Mouse (Mus musculus) neural tube, embryonic 15.5 days (tissue): ENCODE results near the gene Haus6. TPM values are rescaled to one million over a fixed set of nuclear protein-coding genes. Genes with fewer than 3 reads are reported as not detected.
A peak's percentile ranks its signal among the peaks of the same experiment; 100 is the strongest.
"Not testable (repeated sequence)": the region's sequence is repeated elsewhere in the genome, so short reads cannot be mapped to it uniquely, and the experiment has no call there.

Source experiments
- ATAC-seq: fragments of 200-750 bp; cut with Nextera tagmentation; 2 replicates; pipeline ENCODE4 v1.8.0; 2017; ENCODE audit warnings: mild to moderate bottlenecking, moderate TSS enrichment, moderate library complexity; ENCODE audit not compliant: low FRiP score
- H3K27ac ChIP-seq: fragments of 300-500 bp; sonication (generic); replicated peaks from 2 replicates; pipeline ENCODE4 v1.5.1; 2015; ENCODE audit warnings: mild to moderate bottlenecking, inconsistent platforms
- H3K27me3 ChIP-seq: fragments of 300-500 bp; sonication (generic); replicated peaks from 2 replicates; pipeline ENCODE4 v1.6.1; 2015; ENCODE audit warnings: inconsistent platforms
- H3K36me3 ChIP-seq: fragments of 300-500 bp; sonication (generic); 2 replicates; pipeline ENCODE4 v1.6.1; 2015; ENCODE audit warnings: inconsistent platforms
- H3K4me1 ChIP-seq: fragments of 300-500 bp; sonication (generic); 2 replicates; pipeline ENCODE4 v1.6.1; 2015; ENCODE audit warnings: inconsistent platforms
- H3K4me2 ChIP-seq: fragments of 300-500 bp; sonication (generic); 2 replicates; pipeline ENCODE4 v1.6.1; 2015; ENCODE audit warnings: inconsistent platforms, mild to moderate bottlenecking, moderate library complexity
- H3K4me3 ChIP-seq: fragments of 300-500 bp; sonication (generic); replicated peaks from 2 replicates; pipeline ENCODE4 v1.5.1; 2015; ENCODE audit warnings: mild to moderate bottlenecking, inconsistent platforms
- H3K9ac ChIP-seq: fragments of 300-500 bp; sonication (generic); replicated peaks from 2 replicates; pipeline ENCODE4 v1.6.1; 2015; ENCODE audit warnings: mild to moderate bottlenecking, inconsistent platforms
- H3K9me3 ChIP-seq: fragments of 300-500 bp; sonication (generic); replicated peaks from 2 replicates; pipeline ENCODE4 v1.6.1; 2016; ENCODE audit warnings: inconsistent platforms
- WGBS: fragments of 180-500 bp; shearing (Covaris S2); methylation state at CpG from one replicate; pipeline ENCODE4 v1.1.7; 2015; ENCODE audit warnings: mixed read lengths; 5-methylcytosine and 5-hydroxymethylcytosine counted together
- polyA plus RNA-seq: library from polyadenylated mRNA; unstranded; fragments of >200 nt; fragmentation: Nextera tagmentation; extraction: Ambion mirVana; gene quantifications from 2 replicates; pipeline ENCODE4 v1.2.1, GENCODE M21; 2015

The Haus6 gene
- polyA plus RNA-seq, 1 experiment from 2014 or later, result 5.9 TPM

GRCm38 (mm10) chr4:86622532-86622931 is 10.7 kb upstream of the Haus6 start:
- not testable (repeated sequence) for H3K4me1 ChIP-seq, H3K27ac ChIP-seq, H3K36me3 ChIP-seq, ATAC-seq, H3K27me3 ChIP-seq, H3K4me2 ChIP-seq, H3K4me3 ChIP-seq, H3K9me3 ChIP-seq, H3K9ac ChIP-seq
- 100% methylated on average over 1 of the region's 1 CpGs for WGBS

DNA sequence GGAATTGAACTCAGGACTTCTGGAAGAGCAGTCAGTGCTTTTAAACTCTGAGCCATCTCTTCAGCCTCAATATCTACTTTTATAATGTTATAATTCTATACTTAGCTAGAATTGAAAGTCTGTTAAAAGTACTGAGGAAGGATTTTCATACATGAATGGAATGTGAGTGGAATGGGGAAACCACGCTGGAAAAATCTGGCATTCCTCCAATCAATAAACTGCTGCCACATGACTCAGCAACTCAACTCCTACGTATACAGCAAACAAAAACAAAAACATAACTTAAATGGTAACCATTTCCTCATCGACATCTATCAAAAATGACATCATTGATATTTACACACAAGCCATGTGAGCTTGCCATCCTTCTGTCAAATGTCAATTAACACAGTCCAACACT is 10.3 kb upstream of the Haus6 start:
- Histone ChIP-seq H3K4me1 (no peaks in the 10 kb centered on the region), H3K4me2 (no peak overlapping the region), H3K36me3 (no peaks in the 10 kb centered on the region), H3K9ac (no peak overlapping the region), H3K27ac (no peak overlapping the region), H3K27me3 (no peaks in the 10 kb centered on the region), H3K4me3 (no peak overlapping the region), H3K9me3 (no peaks in the 10 kb centered on the region)
- WGBS, result 75% methylated on average over 3 of the region's 3 CpGs
- no peak for ATAC-seq

DNA sequence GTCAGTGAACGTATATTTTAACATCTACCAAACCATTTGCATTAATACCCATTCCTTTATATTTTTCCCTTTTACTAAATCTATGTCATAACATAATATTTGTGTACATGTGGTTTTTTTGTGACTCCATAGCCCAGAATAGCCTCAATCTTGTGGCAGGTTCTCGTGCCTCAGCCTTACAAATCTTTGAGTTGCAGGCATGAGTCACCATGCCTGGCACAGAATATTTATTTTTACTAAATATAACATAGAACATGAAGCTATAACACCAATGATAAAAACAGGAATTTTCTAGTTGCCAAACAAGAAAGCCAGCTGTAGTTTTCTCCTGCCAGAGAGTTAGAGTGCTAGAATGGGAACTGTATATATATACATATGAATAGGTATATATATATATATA is 8.7 kb upstream of the Haus6 start:
- no peak overlapping the region for H3K4me2 ChIP-seq
- H3K27me3 ChIP-seq, result no peaks in the 10 kb centered on the region
- ATAC-seq, result no peak
- 66% methylated on average over 2 of the region's 2 CpGs for WGBS
- no peak overlapping the region for H3K27ac ChIP-seq
- no peaks in the 10 kb centered on the region for H3K36me3 ChIP-seq
- no peaks in the 10 kb centered on the region for H3K9me3 ChIP-seq
- H3K4me1 ChIP-seq, result no peaks in the 10 kb centered on the region
- no peak overlapping the region for H3K4me3 ChIP-seq
- H3K9ac ChIP-seq, result no peak overlapping the region

DNA sequence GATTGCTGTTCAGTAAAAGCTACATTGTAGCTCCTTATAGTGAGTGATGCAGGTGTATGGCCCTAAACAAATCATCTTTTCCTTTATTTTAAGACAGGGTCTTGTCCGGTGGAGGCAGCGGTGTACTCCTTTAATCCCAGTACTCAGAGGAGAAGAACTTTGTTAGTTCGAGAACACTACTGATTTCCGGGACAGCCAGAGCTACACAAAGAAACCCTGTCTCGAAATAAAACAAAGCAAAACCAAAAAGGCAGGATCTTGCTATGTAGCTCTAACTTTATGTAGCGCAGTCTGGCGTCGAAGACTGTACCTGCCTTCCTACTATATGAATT is 400 bp upstream of the Haus6 start:
- Histone ChIP-seq H3K4me3 (peak overlapping the region; percentile 87), H3K36me3 (no peaks in the 10 kb centered on the region), H3K9ac (peak overlapping the region; percentile 50), H3K4me1 (peaks cover 19% of the 10 kb centered on the region), H3K9me3 (no peaks in the 10 kb centered on the region), H3K27me3 (no peaks in the 10 kb centered on the region), H3K4me2 (peak overlapping the region; percentile 85), H3K27ac (peak overlapping the region; percentile 81)
- ATAC-seq, result no peak; the same call in 1 of the 2 replicates
- WGBS, result 39% methylated on average over 8 of the region's 8 CpGs

GRCm38 (mm10) chr4:86591304-86591703 is 20.6 kb downstream of the Haus6 start:
- H3K9me3 ChIP-seq, result no peaks in the 10 kb centered on the region
- ATAC-seq, result no peak
- no peak overlapping the region for H3K4me2 ChIP-seq
- no peaks in the 10 kb centered on the region for H3K27me3 ChIP-seq
- H3K4me1 ChIP-seq, result no peaks in the 10 kb centered on the region
- peaks cover 16% of the 10 kb centered on the region for H3K36me3 ChIP-seq
- no peak overlapping the region for H3K4me3 ChIP-seq
- no peak overlapping the region for H3K27ac ChIP-seq
- no peak overlapping the region for H3K9ac ChIP-seq
- WGBS, result 92% methylated on average over 2 of the region's 2 CpGs

DNA sequence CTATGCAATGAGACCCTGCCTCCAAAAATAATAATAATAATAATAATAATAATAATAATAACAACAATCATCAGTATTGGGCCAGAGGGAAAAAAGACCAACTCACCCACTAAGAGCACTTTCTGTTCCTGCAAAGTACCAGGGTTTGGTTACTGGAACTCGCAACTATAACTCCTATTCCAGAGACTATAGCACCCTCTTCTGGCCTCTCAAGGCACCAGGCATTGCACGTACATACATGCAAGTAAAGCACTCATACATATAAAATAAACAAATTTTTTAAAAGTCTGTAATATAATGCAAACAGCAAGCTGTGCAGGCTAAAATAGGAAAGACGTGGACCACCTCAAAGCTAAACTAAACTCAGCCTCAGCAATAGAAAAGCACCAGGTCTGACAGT is 23.6 kb downstream of the Haus6 start:
- no peaks in the 10 kb centered on the region for H3K27me3 ChIP-seq
- H3K4me1 ChIP-seq, result no peaks in the 10 kb centered on the region
- ATAC-seq, result no peak
- no peak overlapping the region for H3K4me3 ChIP-seq
- H3K4me2 ChIP-seq, result no peak overlapping the region
- no peaks in the 10 kb centered on the region for H3K9me3 ChIP-seq
- H3K27ac ChIP-seq, result no peak overlapping the region
- H3K9ac ChIP-seq, result no peak overlapping the region
- peaks cover 34% of the 10 kb centered on the region for H3K36me3 ChIP-seq
- WGBS, result 89% methylated on average over 3 of the region's 3 CpGs

- peaks cover 29% of the 10 kb centered on the region for H3K4me1 ChIP-seq
Observed at GRCm38 (mm10) chr4:86580591-86580990, 31.3 kb downstream of the Haus6 start.

DNA sequence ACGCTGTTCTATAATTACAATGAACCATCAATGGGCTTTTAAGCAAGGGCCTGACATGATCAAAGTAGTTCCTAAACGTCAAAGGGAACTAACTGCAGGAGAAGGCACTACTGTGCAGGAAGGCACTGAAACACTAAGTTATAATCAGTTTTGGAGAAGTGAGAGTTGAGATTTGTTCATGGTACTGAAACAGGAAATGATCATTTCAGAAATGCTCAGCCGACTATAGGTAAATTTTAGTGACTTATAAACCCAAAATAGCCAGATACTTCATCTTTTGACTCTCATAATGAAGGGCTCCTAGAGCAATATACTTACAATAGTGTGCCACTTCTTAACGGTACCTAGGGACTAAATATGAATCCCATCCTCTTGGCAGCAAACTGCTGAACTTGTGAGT is 31.8 kb downstream of the Haus6 start:
- H3K9me3 ChIP-seq, result no peaks in the 10 kb centered on the region
- H3K9ac ChIP-seq, result no peak overlapping the region
- peaks cover 30% of the 10 kb centered on the region for H3K36me3 ChIP-seq
- no peaks in the 10 kb centered on the region for H3K27me3 ChIP-seq
- H3K4me1 ChIP-seq, result peaks cover 29% of the 10 kb centered on the region
- no peak overlapping the region for H3K4me3 ChIP-seq
- H3K4me2 ChIP-seq, result no peak overlapping the region
- WGBS, result 56% methylated on average over 4 of the region's 4 CpGs
- H3K27ac ChIP-seq, result no peak overlapping the region
- ATAC-seq, result no peak

More at GRCm38 (mm10) chr4:86580591-86580990, 31.3 kb downstream of the Haus6 start:
- Histone ChIP-seq H3K9me3 (no peaks in the 10 kb centered on the region), H3K27ac (no peak overlapping the region), H3K36me3 (peaks cover 36% of the 10 kb centered on the region), H3K9ac (no peak overlapping the region), H3K4me3 (no peak overlapping the region), H3K27me3 (no peaks in the 10 kb centered on the region), H3K4me2 (no peak overlapping the region)
- no peak for ATAC-seq
- 83% methylated on average over 3 of the region's 3 CpGs for WGBS

- Histone ChIP-seq H3K9me3 (no peaks in the 10 kb centered on the region), H3K4me1 (peaks cover 35% of the 10 kb centered on the region), H3K36me3 (peaks cover 10% of the 10 kb centered on the region), H3K4me3 (peak overlapping the region; percentile 96), H3K9ac (peak overlapping the region; percentile 100), H3K27me3 (0 out of 2 replicates have a peak, but pooled peaks cover 3% of the 10 kb centered on the region), H3K27ac (peak overlapping the region; percentile 98), H3K4me2 (peak overlapping the region; percentile 86)
- no peak for ATAC-seq
- 8% methylated on average over 11 of the region's 11 CpGs for WGBS
Observed at GRCm38 (mm10) chr4:86576630-86577225, 35.1 kb downstream of the Haus6 start.

- 0% methylated on average over 20 of the region's 20 CpGs for WGBS
- peak overlapping the region; percentile 96 for H3K4me3 ChIP-seq
- H3K4me1 ChIP-seq, result peaks cover 35% of the 10 kb centered on the region
- H3K27ac ChIP-seq, result peak overlapping the region; percentile 98
- no peaks in the 10 kb centered on the region for H3K9me3 ChIP-seq
- 0 out of 2 replicates have a peak, but pooled peaks cover 3% of the 10 kb centered on the region for H3K27me3 ChIP-seq
- peak overlapping the region; percentile 100 for H3K9ac ChIP-seq
- H3K36me3 ChIP-seq, result peaks cover 10% of the 10 kb centered on the region
- peak; percentile 4; the same call in 1 of the 2 replicates for ATAC-seq
- H3K4me2 ChIP-seq, result peak overlapping the region; percentile 86
Observed at GRCm38 (mm10) chr4:86576120-86576541, 35.7 kb downstream of the Haus6 start.

GRCm38 (mm10) chr4:86575283-86575983 is 36.4 kb downstream of the Haus6 start, which contains the start of gene Rraga:
Rraga (plus strand) TSS chr4:86575668.
- peak; percentile 98 for ATAC-seq
- WGBS, result under 1% methylated on average over 53 of the region's 53 CpGs

GRCm38 (mm10) chr4:86574939-86575282 is 36.9 kb downstream of the Haus6 start:
- H3K27ac ChIP-seq, result peak overlapping the region; percentile 98
- peak overlapping the region; percentile 96 for H3K4me3 ChIP-seq
- H3K4me1 ChIP-seq, result peaks cover 35% of the 10 kb centered on the region
- peaks cover 6% of the 10 kb centered on the region for H3K36me3 ChIP-seq
- 0 out of 2 replicates have a peak, but pooled peaks cover 3% of the 10 kb centered on the region for H3K27me3 ChIP-seq
- no peaks in the 10 kb centered on the region for H3K9me3 ChIP-seq
- peak overlapping the region; percentile 100 for H3K9ac ChIP-seq
- peak; percentile 58 for ATAC-seq
- H3K4me2 ChIP-seq, result peak overlapping the region; percentile 86
- WGBS, result 9% methylated on average over 6 of the region's 6 CpGs

More at GRCm38 (mm10) chr4:86575283-86575983, 36.4 kb downstream of the Haus6 start, which contains the start of gene Rraga:
- peak within 1 kb of the TSS; percentile 100 for H3K9ac ChIP-seq
- H3K27me3 ChIP-seq, result 0 out of 2 replicates have a peak, but pooled peaks cover 3% of the 10 kb centered on the region
- H3K9me3 ChIP-seq, result no peaks in the 10 kb centered on the region
- peak within 1 kb of the TSS; percentile 98 for H3K27ac ChIP-seq
- H3K4me2 ChIP-seq, result peak within 1 kb of the TSS; percentile 86
- peak within 1 kb of the TSS; percentile 96 for H3K4me3 ChIP-seq
- H3K4me1 ChIP-seq, result peaks cover 35% of the 10 kb centered on the region
- H3K36me3 ChIP-seq, result peaks cover 7% of the 10 kb centered on the region
